Mouse (Mus musculus): Measurements from ENCODE around the gene Cadm4. TPM values are rescaled to one million over a fixed set of nuclear protein-coding genes. Genes with fewer than 3 reads are reported as not detected.

Cadm4 gene
- total and polyA plus RNA-seq, 3 experiments, result 14.0 to 20.4 (median 14.7) TPM

DNA sequence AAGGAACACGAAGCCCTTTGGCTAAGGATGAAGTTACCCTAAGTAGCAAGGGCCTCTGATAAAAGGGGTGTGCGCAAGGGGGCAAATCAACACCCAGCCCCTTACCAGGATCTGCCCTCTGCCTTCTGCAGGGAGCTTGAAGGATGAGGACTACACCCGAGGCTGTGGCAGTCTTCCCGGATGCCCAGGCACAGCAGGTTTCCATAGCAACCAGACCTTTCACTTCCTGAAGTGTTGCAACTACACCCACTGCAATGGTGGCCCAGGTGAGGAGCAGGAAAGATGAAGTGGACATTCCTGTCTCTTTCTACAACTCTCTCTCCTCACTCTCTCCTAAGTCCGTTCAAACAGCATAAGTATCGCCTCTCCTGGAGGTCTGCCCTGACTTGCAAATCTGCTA lies 9.4 kb upstream of the Cadm4 start:
- Histone ChIP-seq H3K4me3 (no peak overlapping the region), H3K27ac (no peak overlapping the region), H3K4me1 (ENCODE audit: control insufficient read depth, insufficient read depth, low read length) (no peaks in the 10 kb centered on the region), H3K79me2 (replicated peaks; ENCODE audit: control insufficient read depth, insufficient read depth, low read length) (no peaks in the 10 kb centered on the region), H3K9ac (ENCODE audit: low read depth, low read length) (no peak overlapping the region), H3K27me3 (ENCODE audit: control insufficient read depth, insufficient read depth, low read length) (no peaks in the 10 kb centered on the region), H3K36me3 (ENCODE audit: control insufficient read depth, insufficient read depth, low read length) (no peaks in the 10 kb centered on the region)
- intact Hi-C loops (cut with DNase I), result loop anchor here (5.0 kb wide), 2 partner anchors 35 to 55 kb away; partner anchors contain the start of gene Zfp428
- 84% methylated on average over 6 of the region's 6 CpGs for WGBS
- DNase-seq, result no peak
- TF ChIP-seq POLR2A (IDR thresholded peaks at IDR 0.05; ENCODE audit: insufficient read depth, low read depth, low read length), result no peak
- no peak for TF ChIP-seq CTCF (IDR thresholded peaks at IDR 0.05)

DNA sequence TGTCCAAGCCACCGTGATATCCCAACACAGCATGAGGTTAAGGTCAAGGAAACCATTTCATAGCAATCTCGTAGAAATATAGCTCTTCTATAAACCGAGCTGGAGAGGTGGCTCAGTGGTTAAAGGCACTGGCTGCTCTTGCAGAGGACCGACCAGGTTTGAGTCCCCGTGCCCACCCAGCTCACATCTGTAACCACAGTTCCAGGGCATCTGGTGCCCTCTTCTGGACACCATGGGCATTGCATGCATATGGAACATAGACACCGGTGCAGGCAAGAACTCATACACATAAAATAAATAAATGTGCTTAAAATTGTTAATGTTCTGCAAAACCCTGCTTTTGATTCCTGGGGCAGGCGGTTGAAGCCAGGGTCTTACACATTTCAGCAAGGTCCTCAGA lies 8.9 kb upstream of the Cadm4 start:
- Histone ChIP-seq H3K79me2 (replicated peaks; ENCODE audit: control insufficient read depth, insufficient read depth, low read length) (no peaks in the 10 kb centered on the region), H3K9ac (ENCODE audit: low read depth, low read length) (no peak overlapping the region), H3K27ac (no peak overlapping the region), H3K4me1 (ENCODE audit: control insufficient read depth, insufficient read depth, low read length) (no peaks in the 10 kb centered on the region), H3K36me3 (ENCODE audit: control insufficient read depth, insufficient read depth, low read length) (no peaks in the 10 kb centered on the region), H3K4me3 (no peak overlapping the region), H3K27me3 (ENCODE audit: control insufficient read depth, insufficient read depth, low read length) (no peaks in the 10 kb centered on the region)
- intact Hi-C loops (cut with DNase I), result loop anchor here (5.0 kb wide), 2 partner anchors 34 to 54 kb away; partner anchors contain the start of gene Zfp428
- no peak for DNase-seq
- WGBS, result 77% methylated on average over 7 of the region's 7 CpGs
- TF ChIP-seq EP300 (IDR thresholded peaks at IDR 0.05; ENCODE audit: insufficient read depth, low read depth, low read length), result no peak
- TF ChIP-seq CTCF (IDR thresholded peaks at IDR 0.05), result peak; percentile 79
- TF ChIP-seq POLR2A (IDR thresholded peaks at IDR 0.05; ENCODE audit: insufficient read depth, low read depth, low read length), result no peak

DNA sequence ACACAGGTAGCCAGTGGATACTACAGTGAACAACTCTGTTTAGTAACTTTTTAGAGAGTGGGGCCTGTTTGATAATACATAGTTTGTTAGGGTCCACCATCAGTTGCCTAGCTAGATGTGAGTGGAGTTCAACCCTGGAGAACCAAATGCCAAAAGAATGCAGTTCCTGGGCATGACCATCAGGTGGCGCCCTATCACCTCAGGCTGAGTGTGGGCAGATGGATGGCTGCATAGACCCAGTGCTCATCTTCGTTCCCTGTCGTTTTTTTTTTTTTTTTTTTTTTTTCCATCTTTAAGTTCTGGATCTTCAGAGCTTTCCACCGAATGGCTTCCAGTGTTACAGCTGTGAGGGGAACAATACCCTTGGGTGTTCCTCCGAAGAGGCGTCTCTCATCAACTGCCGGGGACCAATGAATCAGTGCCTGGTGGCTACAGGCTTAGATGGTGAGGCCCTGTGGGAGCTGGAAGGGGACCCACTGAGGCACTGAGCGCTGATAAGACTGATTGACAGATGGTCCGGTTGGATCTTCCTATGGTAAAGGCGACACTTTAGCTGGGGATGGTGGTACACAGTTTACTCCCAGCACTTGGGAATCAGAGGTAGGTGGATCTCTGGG lies 7.8 kb upstream of the Cadm4 start:
- H3K79me2 ChIP-seq (replicated peaks; ENCODE audit: control insufficient read depth, insufficient read depth, low read length), result no peaks in the 10 kb centered on the region
- no peaks in the 10 kb centered on the region for H3K4me1 ChIP-seq (ENCODE audit: control insufficient read depth, insufficient read depth, low read length)
- no peak overlapping the region for H3K27ac ChIP-seq
- TF ChIP-seq POLR2A (IDR thresholded peaks at IDR 0.05; ENCODE audit: insufficient read depth, low read depth, low read length), result no peak
- TF ChIP-seq EP300 (IDR thresholded peaks at IDR 0.05; ENCODE audit: insufficient read depth, low read depth, low read length), result peak; percentile 90
- peak; percentile 87 for TF ChIP-seq CTCF (IDR thresholded peaks at IDR 0.05)
- no peaks in the 10 kb centered on the region for H3K27me3 ChIP-seq (ENCODE audit: control insufficient read depth, insufficient read depth, low read length)
- no peak overlapping the region for H3K9ac ChIP-seq (ENCODE audit: low read depth, low read length)
- WGBS, result 56% methylated on average over 10 of the region's 10 CpGs
- no peaks in the 10 kb centered on the region for H3K36me3 ChIP-seq (ENCODE audit: control insufficient read depth, insufficient read depth, low read length)
- peak; percentile 54 to 72 for DNase-seq
- no peak overlapping the region for H3K4me3 ChIP-seq
- intact Hi-C loops (cut with DNase I), result loop anchor here (1.0 to 5.0 kb wide), 4 partner anchors 32 to 91 kb away; partner anchors contain the start of gene Zfp428

DNA sequence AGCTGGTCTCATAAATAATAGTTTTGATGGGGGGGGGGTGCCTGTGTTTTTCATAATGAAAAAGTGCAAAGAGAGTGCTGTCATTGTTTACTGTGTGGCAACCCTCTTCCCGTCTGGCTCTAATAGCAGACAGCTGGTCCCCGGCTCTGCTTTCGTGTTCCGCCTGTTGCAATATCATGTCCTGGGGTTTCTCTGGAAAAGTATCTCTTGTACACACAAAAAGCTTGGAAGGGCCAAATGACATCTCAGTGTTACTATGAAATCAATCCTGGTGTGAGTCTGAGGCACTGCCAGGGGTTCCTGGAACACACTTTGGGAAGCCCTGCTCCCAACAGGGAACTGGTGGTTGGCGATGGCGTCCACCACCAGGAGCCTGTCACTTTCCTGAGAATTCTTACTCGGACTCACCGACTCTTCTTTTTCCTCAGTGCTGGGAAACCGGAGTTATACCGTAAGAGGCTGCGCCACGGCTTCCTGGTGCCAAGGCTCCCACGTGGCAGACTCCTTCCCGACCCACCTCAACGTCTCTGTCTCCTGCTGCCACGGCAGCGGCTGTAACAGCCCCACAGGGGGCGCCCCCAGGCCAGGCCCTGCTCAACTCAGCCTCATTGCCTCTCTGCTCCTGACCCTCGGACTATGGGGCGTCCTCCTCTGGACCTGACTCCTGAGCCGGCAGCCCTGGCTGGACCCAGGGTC lies 6.9 kb upstream of the Cadm4 start:
- H3K4me1 ChIP-seq (ENCODE audit: control insufficient read depth, insufficient read depth, low read length), result no peaks in the 10 kb centered on the region
- H3K79me2 ChIP-seq (replicated peaks; ENCODE audit: control insufficient read depth, insufficient read depth, low read length), result no peaks in the 10 kb centered on the region
- intact Hi-C loops (cut with DNase I), result loop anchor here (1.0 to 5.0 kb wide), 5 partner anchors 32 to 187 kb away; partner anchors contain the start of gene Zfp428
- no peaks in the 10 kb centered on the region for H3K27me3 ChIP-seq (ENCODE audit: control insufficient read depth, insufficient read depth, low read length)
- no peak for TF ChIP-seq EP300 (IDR thresholded peaks at IDR 0.05; ENCODE audit: insufficient read depth, low read depth, low read length)
- peak; percentile 46 for TF ChIP-seq CTCF (IDR thresholded peaks at IDR 0.05)
- TF ChIP-seq POLR2A (IDR thresholded peaks at IDR 0.05; ENCODE audit: insufficient read depth, low read depth, low read length), result no peak
- no peak overlapping the region for H3K27ac ChIP-seq
- DNase-seq, result no peak
- no peak overlapping the region for H3K9ac ChIP-seq (ENCODE audit: low read depth, low read length)
- H3K4me3 ChIP-seq, result no peak overlapping the region
- H3K36me3 ChIP-seq (ENCODE audit: control insufficient read depth, insufficient read depth, low read length), result no peaks in the 10 kb centered on the region
- WGBS, result 55% methylated on average over 21 of the region's 21 CpGs

DNA sequence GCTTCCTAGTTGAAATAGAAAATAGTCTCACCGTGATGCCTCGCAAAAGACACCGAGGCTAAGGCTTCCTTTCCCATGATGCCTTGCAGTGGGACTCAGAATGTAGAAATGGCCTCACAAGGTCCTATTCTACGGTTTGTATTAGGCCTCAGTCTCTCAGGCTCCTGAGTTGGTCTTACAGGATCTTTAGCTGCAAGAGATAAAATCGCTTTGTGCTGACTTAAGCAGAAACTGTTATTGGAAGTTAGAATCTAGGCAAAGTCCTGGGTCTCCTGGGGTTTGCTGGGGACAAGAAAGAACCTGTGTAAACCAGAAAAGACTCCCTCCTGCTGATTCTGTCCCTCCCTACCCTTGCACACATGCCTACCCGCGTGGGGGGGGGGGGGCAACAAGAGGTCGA lies 5.5 kb upstream of the Cadm4 start:
- no peak overlapping the region for H3K27ac ChIP-seq
- no peak overlapping the region for H3K4me3 ChIP-seq
- no peaks in the 10 kb centered on the region for H3K27me3 ChIP-seq (ENCODE audit: control insufficient read depth, insufficient read depth, low read length)
- no peaks in the 10 kb centered on the region for H3K79me2 ChIP-seq (replicated peaks; ENCODE audit: control insufficient read depth, insufficient read depth, low read length)
- DNase-seq, result no peak
- TF ChIP-seq EP300 (IDR thresholded peaks at IDR 0.05; ENCODE audit: insufficient read depth, low read depth, low read length) (no peak), POLR2A (IDR thresholded peaks at IDR 0.05; ENCODE audit: insufficient read depth, low read depth, low read length) (no peak), CTCF (IDR thresholded peaks at IDR 0.05) (no peak)
- intact Hi-C loops (cut with DNase I), result loop anchor here (5.0 kb wide), 1 partner anchor 186 kb away; no protein-coding TSS in a partner anchor
- H3K4me1 ChIP-seq (ENCODE audit: control insufficient read depth, insufficient read depth, low read length), result no peaks in the 10 kb centered on the region
- H3K36me3 ChIP-seq (ENCODE audit: control insufficient read depth, insufficient read depth, low read length), result no peaks in the 10 kb centered on the region
- H3K9ac ChIP-seq (ENCODE audit: low read depth, low read length), result no peak overlapping the region
- 81% methylated on average over 8 of the region's 8 CpGs for WGBS

DNA sequence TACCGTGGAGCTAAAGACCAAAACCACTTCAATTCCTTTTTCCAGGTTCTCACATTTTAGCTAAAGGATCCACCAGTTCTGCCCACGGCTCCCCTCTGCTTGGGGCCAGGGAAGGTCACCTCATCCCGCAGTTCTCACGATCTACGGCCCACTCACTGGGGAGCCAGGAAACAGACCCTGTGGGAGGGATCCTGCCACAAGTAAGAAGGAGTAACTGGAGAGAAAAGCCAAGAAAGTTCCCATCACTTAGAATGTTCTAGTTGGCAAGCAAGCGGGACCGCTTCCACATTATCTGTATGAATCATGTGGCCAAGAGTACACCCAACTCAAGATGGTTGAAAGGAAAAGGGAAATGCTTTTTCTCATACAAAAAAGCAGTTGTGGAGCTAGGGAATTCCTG lies 5.0 kb upstream of the Cadm4 start:
- no peak overlapping the region for H3K27ac ChIP-seq
- H3K9ac ChIP-seq (ENCODE audit: low read depth, low read length), result no peak overlapping the region
- no peak overlapping the region for H3K4me3 ChIP-seq
- no peaks in the 10 kb centered on the region for H3K79me2 ChIP-seq (replicated peaks; ENCODE audit: control insufficient read depth, insufficient read depth, low read length)
- H3K36me3 ChIP-seq (ENCODE audit: control insufficient read depth, insufficient read depth, low read length), result no peaks in the 10 kb centered on the region
- no peaks in the 10 kb centered on the region for H3K27me3 ChIP-seq (ENCODE audit: control insufficient read depth, insufficient read depth, low read length)
- no peak for DNase-seq
- H3K4me1 ChIP-seq (ENCODE audit: control insufficient read depth, insufficient read depth, low read length), result no peaks in the 10 kb centered on the region
- intact Hi-C loops (cut with DNase I), result loop anchor here (5.0 kb wide), 1 partner anchor 185 kb away; no protein-coding TSS in a partner anchor
- WGBS, result 54% methylated on average over 7 of the region's 7 CpGs
- TF ChIP-seq CTCF (IDR thresholded peaks at IDR 0.05), result no peak
- TF ChIP-seq POLR2A (IDR thresholded peaks at IDR 0.05; ENCODE audit: insufficient read depth, low read depth, low read length), result no peak
- no peak for TF ChIP-seq EP300 (IDR thresholded peaks at IDR 0.05; ENCODE audit: insufficient read depth, low read depth, low read length)

Data from heart, adult 2 months (tissue).